Mouse (Mus musculus): ENCODE data around the gene Tbc1d8. TPM values are rescaled to one million over a fixed set of nuclear protein-coding genes. Genes with fewer than 3 reads are reported as not detected.

Gene Tbc1d8
- total RNA-seq (2021): 10 to 100 TPM; 10.1 to 10.8 TPM
- long read RNA-seq, experiment 1, full-length matches to known transcripts: 1 of 2 reads
- long read RNA-seq, experiment 1, partial matches to known transcripts: 0 of 2 reads
- long read RNA-seq, experiment 1, other reads (novel, unspliced or antisense): 1 of 2 reads
- long read RNA-seq, experiment 2, full-length matches to known transcripts: 2 of 12 reads
- long read RNA-seq, experiment 2, partial matches to known transcripts: 4 of 12 reads
- long read RNA-seq, experiment 2, other reads (novel, unspliced or antisense): 6 of 12 reads

DNA sequence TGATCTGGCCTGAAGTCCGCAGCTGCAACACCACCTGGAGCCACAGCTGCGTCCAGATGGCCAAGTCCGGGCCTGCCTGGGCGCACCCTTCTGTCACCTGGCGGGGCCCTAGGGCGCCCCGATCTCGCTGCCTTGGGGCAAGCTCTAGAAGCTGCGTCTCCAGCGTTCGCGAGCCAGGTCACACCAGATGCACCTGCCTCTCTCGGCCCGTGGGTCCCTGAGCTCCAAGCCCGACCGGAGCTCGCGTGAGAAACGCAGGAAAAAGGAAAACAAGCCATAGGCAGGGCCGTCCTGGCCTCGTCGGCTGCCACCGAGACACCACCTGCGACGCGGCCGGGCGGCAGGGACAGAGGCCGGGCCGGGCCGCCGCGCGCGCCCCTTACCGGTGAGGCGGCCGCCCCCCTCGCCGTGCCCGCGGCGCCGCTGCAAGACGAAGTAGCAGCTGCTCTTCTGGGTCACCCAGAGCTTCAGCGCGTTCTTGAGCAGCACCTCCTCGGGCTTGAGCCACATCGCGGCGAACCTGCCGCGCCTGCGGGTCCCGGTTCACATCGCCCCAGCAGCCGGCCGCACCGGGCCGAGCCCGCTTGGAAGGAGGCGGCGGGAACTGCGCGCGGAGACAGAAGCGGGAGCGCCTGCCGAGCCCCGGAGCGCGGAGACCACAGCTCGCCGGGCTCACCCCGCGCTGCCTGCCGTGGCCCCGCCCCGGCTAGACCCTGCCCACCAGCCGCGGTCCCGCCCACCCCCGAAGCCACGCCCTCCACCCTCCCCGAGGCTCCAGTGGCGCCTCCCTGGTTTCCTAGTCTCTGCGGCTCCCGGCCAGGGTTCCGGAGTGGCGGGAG is at the start of gene Tbc1d8:
Tbc1d8 (minus strand) TSS at position 699 of the 839 bp plus-strand sequence.
- peak; percentile 77 to 79 for DNase-seq (ENCODE audit: low spot score in 2 of 2)

DNA sequence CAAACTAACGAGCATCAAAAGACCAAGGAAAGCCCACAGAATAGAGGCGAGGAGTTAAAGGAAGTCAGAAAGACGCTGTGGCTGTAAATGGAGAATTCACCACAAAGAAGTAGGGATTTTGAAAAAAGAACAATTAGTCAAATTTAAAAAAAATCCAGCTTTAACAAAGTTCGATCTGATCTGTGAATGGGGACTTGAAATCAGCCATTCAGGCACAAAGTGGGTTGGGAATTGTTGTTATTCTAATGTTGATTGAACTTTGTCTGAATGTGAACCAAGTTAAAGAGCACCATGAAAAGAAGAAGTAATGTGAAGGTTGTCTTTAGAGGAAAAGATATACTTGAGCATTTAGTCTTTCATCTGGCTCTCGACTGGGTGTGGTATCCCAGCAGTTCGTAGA is 49.8 kb upstream of the Tbc1d8 start:
- DNase-seq (ENCODE audit: low spot score in 2 of 2): no peak

DNA sequence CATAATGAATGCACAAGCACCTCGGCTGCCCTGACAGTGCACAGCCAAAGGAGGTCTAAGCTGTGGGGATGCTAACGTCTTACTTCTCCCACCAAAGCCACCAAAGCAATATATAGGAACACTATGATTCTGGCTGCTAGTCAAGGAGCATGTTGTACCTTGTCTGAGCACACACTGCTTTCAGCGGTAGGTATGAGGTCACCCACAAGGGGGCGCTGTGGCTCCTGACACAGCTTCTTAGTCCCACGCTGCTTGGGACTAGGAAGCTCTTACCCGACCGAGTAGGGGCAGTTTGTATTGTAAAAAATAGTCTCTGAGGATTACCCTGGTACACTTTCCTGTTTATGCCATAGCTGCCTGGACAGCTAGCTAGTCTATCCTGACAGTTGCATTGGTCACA is 48.9 kb upstream of the Tbc1d8 start:
- DNase-seq (ENCODE audit: low spot score in 2 of 2): peak; percentile 57 to 67

DNA sequence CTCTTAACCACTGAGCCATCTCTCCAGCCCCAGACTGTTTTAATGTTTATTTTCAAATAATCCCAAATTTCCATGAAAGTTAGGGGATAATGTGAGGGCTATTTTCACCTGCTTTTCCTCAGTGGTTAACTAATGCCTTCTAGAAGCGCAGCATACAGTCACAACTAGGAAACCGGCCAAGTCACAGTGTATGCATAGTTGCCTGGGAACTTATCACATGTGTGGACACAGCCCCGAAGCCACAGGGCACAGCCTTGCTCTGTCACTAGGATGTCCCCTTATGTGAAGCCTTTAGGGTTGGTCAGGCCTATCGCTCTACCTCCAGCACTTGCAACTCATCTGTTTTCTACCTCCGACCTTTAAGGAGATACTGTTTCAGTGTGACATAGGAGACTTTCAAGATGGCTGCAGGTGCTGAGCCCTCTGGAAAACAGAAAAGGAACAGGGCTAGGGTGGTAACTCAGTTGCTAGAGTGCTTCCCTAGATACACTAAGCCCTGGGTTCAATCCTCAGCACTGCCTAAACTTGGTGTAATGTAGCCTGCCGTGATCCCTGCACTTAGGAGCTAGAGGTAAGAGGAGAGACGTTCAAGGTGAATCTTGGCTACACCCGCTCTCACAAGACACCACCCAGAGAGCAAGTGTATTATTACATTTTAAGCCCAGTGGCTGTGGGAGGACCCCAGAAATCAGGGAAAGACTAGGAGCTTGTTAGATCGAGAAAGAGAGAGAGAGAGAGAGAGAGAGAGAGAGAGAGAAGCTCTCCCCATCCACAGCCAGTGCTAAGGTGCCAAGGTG is 48.0 kb upstream of the Tbc1d8 start:
- DNase-seq (ENCODE audit: low spot score in 2 of 2): no peak

DNA sequence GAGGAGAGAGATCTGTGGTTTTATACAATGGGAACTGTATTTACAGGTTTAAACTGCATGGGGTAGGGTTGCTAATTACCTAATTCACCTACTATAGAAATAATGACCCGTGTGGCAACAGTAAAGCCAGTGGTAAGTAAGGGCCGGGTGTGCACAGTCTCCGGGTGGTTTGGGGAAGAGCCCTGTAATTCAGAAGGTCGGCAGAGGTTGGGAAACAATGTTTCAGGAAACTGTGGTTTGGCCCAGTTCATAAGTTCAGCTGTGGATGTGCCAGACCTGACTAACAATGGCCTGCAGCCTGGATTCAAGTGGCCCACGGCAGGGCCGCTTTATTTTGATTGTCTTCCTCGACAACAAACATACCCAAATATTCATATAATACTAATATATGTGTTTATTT is 47.2 kb upstream of the Tbc1d8 start:
- no peak for DNase-seq (ENCODE audit: low spot score in 2 of 2)

DNA sequence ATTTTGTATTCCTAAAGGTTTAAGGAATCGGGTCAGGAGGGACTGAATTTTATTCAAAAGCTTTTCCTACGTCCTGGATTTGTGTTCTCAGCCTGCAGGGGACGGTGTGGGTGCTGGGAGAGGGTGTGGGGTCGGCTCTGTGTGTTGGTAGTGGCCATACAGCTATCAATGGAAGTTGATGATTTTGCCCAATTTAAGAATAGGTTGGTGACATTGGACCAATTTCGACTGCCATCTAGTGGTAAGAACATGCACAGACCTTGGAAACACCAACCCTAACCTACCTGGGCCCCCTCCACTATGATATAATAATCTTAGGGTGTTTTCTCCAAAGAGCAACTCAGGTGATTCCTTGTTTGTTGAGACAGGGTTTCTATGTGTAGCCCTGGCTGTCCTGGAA is 44.0 kb upstream of the Tbc1d8 start:
- no peak for DNase-seq (ENCODE audit: low spot score in 2 of 2)

DNA sequence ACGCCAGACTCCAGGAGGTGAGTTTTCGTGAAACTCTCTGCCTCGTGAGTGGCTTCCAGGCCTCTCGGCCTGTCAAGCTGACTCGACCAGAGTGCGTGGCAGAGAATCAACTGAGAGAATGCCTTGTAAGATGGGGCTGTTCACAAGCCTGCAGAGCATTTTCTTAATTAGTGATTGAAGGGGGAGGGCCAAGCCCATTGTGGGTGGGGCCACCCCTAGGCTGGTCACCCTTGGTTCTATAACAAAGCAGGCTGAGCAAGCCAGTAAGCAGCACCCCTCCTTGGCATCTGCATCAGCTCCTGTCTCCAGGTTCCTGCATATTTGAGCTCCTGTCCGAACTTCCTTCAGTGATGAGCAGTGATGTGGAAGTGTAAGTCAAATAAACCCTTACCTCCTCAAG is 42.8 kb upstream of the Tbc1d8 start:
- no peak for DNase-seq (ENCODE audit: low spot score in 2 of 2)

DNA sequence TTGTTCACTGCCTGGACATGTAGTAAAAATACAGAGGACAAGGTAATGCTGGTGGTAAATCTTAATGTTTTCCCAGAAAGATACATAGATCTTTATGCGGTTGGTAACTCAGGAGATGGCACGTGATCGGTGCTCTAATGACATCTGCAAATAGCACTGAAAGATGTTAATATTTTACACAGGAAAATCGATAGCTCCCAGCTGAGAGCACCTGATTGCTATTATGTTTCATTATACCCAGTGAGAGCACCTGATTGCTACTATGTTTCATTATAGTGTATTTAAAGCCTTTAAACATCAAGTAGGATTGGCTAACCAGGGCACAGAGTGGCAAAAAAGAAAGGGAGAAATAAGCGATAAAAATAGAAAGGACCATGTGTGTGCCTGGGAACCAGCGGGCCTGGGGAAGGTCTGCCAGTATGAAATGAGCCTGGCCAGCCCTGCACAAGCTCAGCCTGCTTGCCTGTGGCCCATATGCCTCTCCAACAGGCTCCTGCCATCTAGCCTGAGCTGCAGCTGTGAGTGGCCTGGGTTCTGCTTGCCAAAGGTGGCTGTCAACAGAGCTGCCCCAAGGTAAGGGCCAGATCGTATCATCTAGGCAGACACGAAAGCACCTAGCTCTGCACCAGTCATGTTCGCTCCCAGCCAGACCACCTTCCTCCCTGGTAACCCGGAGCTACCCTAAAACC is 36.9 kb upstream of the Tbc1d8 start:
- DNase-seq (ENCODE audit: low spot score in 2 of 2): no peak

DNA sequence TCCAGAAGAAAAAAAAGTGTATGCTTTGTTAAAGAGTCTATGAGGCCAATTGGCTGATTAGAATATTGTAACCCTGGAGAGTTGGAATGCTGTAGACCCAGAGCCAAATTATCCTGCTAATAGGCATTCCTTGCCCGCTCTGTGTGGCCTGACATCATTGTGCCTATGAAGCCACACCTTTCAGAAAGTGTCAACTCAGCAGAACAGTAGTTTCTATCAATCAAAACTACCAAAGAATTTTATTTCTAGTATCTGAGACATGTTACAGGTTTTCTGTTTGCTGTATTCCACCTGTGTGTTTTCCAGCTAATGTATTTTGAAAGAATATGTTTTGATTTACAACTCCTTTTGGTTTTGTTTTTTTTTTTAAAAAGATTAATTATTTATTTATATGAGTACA is 33.6 kb upstream of the Tbc1d8 start:
- DNase-seq (ENCODE audit: low spot score in 2 of 2): no peak

DNA sequence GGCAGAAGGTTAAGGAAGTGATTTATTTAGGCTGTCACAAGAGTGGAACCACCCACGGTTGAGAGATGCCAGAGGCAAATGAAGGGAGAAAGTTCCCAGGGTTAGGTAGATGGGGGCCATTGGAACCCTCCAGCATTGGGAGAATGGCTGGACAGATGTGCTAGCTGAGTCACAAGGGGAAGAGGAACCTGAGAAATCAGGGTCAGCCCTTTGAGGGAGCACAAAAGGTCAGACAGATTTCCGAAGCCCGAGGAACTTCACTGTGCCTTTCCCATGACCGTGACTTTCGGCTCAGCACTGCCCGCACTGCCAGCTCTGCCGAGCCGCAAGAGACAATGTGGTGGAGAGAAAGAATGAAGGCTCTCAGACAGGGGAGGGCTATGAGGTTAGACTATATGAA is 33.2 kb upstream of the Tbc1d8 start:
- DNase-seq (ENCODE audit: low spot score in 2 of 2): no peak

DNA sequence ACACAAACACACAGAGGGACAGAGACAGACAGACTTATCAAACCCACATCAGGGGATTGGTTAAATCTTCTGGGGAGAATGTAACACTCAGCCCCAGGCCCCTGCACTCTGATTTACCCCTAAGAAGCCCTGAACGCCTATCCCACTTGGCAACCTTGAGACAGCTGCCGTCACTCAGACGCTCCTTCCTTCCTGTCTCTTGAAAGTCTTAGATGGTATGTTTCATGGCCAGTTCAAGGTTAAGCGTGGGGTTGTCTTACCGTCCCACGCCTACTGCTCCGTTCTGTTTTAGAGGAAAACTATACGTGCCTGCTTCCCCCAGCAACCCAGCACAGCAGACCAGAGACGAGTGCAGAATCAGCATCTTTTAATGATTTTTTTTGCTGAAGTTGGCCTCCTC is 27.0 kb upstream of the Tbc1d8 start:
- DNase-seq (ENCODE audit: low spot score in 2 of 2): no peak

DNA sequence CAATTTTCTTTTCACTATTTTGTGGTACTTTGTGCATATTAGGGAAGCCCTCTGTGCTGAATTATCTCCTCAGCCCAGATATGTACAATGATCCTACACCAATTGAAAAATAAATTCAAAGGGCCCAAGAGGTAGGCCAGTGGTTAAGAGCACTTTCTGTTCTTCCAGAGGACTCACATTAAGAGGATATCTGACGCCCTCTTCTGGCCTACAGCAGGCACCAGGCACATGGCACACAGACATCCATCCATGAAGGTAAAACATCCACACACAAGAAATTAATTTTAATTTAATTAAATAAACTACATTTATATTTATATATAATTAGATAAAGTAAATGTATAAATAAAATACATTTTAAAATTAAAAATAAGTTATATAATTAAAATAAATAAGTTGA is 25.7 kb upstream of the Tbc1d8 start:
- no peak for DNase-seq (ENCODE audit: low spot score in 2 of 2)

DNA sequence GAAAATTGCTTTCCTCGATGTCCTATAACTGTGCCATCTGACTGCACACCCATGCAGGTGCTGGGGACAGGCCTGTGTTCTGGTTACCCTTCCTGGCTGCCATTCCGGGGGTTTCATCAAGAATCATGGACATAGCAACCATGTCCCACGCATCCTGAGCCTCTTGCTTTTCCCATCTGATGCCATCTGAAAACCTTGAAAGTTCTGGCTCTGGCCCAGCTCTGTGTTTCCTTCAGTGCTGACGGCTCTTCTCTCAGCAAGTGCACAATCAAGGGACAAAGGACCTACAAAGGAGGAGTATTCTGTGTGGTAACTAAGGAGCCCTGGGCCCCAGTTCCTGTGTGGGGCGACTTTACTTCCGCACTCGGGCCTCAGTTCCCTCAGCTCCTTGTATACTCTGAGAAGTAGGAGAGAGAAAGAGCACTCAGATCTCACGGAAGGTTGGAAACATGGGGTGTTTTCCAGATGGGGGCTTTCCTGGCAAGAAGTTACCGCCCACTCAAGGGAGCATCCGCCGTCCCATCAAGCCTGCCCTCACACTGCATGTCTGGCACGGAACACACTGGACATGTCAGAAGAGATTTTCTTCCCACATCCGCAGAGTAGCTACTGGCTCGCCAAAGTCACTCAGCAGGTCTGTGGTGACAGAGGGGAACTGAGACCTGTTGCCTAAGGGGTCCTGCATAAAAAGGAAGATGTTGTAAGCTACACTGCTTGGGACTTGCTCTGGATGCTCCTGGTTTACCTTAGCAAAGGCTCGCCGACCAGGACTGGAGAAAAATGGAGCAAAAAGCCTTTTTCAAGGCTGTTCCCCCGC is 24.5 kb upstream of the Tbc1d8 start:
- DNase-seq (ENCODE audit: low spot score in 2 of 2): no peak

DNA sequence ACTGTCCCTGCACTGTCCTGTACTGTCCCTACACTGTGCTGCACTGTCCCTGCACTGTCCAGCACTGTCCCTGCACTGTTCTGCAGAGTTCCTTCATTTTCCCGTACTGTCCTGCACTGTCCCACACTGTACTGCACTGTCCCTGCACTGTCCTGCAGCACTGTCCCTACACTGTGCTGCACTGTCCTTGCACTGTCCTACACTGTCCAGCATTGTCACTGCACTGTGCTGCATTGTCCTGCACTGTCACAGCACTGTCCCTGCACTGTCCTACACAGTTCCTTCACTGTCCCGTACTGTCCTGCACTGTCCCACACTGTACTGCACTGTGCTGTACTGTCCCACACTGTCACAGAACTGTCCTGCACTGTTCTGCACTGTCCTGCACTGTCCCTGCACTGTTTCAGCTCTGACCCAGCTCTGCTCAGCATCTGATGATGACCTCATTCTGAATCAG is 21.0 kb upstream of the Tbc1d8 start:
- no peak for DNase-seq (ENCODE audit: low spot score in 2 of 2)

DNA sequence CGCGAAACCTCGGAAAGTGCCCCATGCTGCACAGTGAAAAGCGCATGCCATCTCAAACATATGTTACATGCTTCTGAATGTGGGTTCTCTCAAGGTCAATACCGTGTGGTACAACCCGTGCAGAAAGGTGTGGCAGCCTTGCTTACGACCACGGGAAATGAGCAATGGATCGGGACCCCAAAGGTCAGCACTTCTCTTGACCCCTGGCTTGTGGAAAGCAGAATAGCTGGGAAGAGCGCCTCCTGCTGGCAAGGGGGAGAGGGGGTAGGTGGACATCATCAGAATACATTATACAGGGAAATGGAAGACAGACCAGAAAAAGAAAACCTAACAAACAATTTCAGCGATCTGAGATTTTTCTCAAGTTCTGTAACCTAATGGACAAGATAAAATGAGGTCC is 19.2 kb upstream of the Tbc1d8 start:
- no peak for DNase-seq (ENCODE audit: low spot score in 2 of 2)

DNA sequence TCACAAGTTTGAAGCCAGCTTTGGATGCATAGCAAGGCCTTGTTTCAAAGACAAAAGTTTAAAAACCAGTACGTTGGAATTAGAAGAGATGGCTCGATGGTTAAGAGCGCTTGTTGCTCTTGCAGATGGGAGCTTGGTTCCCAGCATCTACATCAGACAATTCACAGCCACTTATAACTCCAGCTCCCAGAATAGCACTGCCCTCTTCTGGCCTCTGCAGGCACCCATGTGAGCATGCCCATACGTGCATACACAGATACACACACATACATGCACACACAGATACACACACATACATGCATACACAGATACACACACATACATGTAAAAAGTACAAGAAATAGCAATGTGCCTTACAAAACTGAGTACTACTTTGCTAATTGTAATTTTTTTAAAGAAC is 18.4 kb upstream of the Tbc1d8 start:
- no peak for DNase-seq (ENCODE audit: low spot score in 2 of 2)

DNA sequence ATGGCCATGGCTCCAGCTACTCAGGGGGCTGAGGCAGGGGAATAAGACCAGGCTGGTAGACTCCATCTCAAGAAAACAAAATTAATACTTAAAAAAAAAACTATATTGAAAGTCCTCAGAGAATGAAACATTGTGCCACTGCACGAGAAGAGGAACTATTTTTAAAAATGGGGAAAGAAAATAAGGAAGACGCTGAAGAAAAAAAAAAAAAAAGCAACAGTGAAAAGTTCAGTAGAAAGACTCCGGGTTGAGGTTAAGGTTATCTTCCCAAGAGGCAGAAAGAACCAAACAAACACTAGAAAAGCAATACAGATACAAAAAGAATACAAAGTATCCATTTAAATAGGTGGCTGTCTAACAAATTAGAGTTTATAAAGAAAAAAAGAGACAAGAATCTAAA is 15.1 kb upstream of the Tbc1d8 start:
- DNase-seq (ENCODE audit: low spot score in 2 of 2): no peak

DNA sequence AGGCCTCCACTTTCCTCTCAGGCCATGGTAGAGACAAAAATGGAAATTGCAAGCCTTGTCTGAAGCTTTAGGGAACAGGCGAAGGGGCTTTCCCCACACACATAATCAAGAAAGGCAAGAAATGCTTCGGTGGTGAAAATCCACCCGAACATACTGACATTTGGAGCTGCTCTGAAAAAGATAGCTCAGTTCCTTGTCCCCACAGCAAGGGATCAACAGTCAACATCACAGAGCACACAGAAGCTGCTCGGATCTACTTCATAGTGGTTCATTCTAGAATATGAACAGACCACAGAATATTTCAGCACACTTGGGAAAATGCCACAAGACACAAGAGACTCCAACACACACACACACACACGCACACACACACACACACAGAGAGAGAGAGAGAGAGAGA is 14.6 kb upstream of the Tbc1d8 start:
- DNase-seq (ENCODE audit: low spot score in 2 of 2): no peak

DNA sequence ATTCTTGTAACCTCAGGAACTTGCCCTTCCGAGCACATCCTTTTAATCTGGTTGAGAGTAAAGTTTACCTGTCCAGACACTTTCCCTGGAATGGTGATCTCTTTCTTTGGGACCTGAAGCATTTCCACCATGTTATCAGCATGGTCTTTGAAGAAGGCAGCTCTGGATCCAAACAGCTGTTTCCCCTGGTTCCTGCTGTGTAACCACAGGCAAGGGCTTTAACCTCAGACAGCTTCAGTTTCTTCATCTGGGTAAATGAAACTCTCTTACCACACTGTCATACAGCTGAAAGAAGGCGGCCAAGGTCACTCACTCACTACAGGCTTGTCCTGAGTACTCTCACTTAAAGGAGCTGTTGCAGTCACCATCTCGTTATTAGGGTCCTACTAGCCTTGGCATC is 8.8 kb upstream of the Tbc1d8 start:
- DNase-seq (ENCODE audit: low spot score in 2 of 2): no peak

DNA sequence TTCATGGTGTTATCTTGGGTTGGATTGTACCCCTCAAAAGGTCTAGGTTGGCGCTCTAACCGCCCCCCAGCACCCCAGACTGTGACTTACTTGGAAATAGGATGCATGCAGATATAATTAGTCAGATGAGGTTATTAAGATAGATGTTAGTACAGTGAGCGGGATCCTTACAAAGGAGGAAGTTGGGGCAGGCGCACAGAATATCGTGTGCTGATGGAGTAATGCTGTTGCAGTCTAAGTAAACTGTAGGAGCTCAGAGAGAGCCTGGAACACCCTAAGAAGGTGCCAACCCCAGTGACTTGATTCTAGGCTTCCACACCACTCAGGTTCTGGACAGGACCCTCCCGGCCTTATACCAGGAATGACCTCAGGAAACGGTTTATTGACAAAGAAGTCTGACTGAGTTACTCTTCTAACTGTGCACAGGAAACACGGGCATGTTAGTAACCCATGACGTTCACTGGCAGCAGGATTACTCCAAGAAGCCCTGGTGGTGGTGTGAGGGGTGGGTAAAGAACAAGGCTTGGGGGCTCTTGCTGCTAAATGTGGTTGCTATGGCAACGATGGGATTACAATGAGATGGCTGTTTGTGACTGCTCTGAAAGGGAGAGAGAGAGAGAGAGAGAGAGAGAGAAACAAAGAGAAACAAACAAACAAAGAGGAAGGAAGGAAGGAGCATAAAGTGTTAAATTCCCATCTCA is 3.7 kb upstream of the Tbc1d8 start:
- DNase-seq (ENCODE audit: low spot score in 2 of 2): no peak
